Mouse (Mus musculus) CD8-positive naive resting alpha-beta T cell, adult 57 days (primary cell): ENCODE measurements around the gene Tmem273. TPM values are rescaled to one million over a fixed set of nuclear protein-coding genes. Genes with fewer than 3 reads are reported as not detected.

Source experiments
- total RNA-seq: library from RNA; stranded (reverse); gene quantifications from one replicate; pipeline ENCODE4 v1.2.4, GENCODE M21; 2023

Gene Tmem273
- not detected for total RNA-seq

GRCm38 (mm10) chr14:32785556-32786130, at the start of gene Tmem273:
Gene Tmem273 (plus strand): TSS chr14:32785963.

GRCm38 (mm10) chr14:32833847-32834246, 48.1 kb downstream of the Tmem273 start, which contains the start of gene Fam170b:
Gene Fam170b (plus strand): TSS chr14:32833962.

GRCm38 (mm10) chr14:32856681-32857328, 71.0 kb downstream of the Tmem273 start, which contains the start of gene Vstm4:
Gene Vstm4 (plus strand): TSS chr14:32856756.

Other genes with a start within 250 kb of the Tmem273 start
- gene Prrxl1, start 186.6 kb upstream of the Tmem273 start, total RNA-seq = not detected
- gene 3425401B19Rik, start 100.7 kb upstream of the Tmem273 start, total RNA-seq = 0.15 TPM
- not detected for gene Fam170b, start 48.0 kb downstream of the Tmem273 start, total RNA-seq
- 0.37 TPM for gene Vstm4, start 70.8 kb downstream of the Tmem273 start, total RNA-seq
- not detected for gene Lrrc18, start 205.4 kb downstream of the Tmem273 start, total RNA-seq